Mouse (Mus musculus): ENCODE results near the gene Tiam1.

Gene Tiam1

GRCm38 (mm10) chr16:89948040-89948439 lies 195.5 kb downstream of the Tiam1 start:
- DNase-seq = no peak

GRCm38 (mm10) chr16:89946816-89947215 lies 196.8 kb downstream of the Tiam1 start:
- no peak for DNase-seq

- DNase-seq = no peak
These were observed 198.8 kb downstream of the Tiam1 start for GRCm38 (mm10) chr16:89944604-89945283.

GRCm38 (mm10) chr16:89944050-89944449 lies 199.5 kb downstream of the Tiam1 start:
- DNase-seq = no peak

GRCm38 (mm10) chr16:89943267-89943971 lies 200.2 kb downstream of the Tiam1 start:
- peak in 1 of 2 experiments; percentile 48 for DNase-seq

- DNase-seq = no peak
These were observed 202.9 kb downstream of the Tiam1 start for GRCm38 (mm10) chr16:89940696-89941095.

- DNase-seq = no peak
These were observed 205.3 kb downstream of the Tiam1 start for GRCm38 (mm10) chr16:89938277-89938676.

GRCm38 (mm10) chr16:89936571-89936970 lies 207.0 kb downstream of the Tiam1 start:
- no peak for DNase-seq

GRCm38 (mm10) chr16:89935398-89935797 lies 208.2 kb downstream of the Tiam1 start:
- peak in 1 of 2 experiments; percentile 23 for DNase-seq

- DNase-seq = no peak
These were observed 209.0 kb downstream of the Tiam1 start for GRCm38 (mm10) chr16:89934616-89935015.

GRCm38 (mm10) chr16:89933976-89934375 lies 209.6 kb downstream of the Tiam1 start:
- DNase-seq = no peak

GRCm38 (mm10) chr16:89928611-89929010 lies 215.0 kb downstream of the Tiam1 start:
- no peak for DNase-seq

GRCm38 (mm10) chr16:89924249-89924890 lies 219.2 kb downstream of the Tiam1 start:
- DNase-seq = peak in 1 of 2 experiments; percentile 25

- DNase-seq = no peak
These were observed 220.3 kb downstream of the Tiam1 start for GRCm38 (mm10) chr16:89923311-89923710.

- no peak for DNase-seq
These were observed 221.1 kb downstream of the Tiam1 start for GRCm38 (mm10) chr16:89922458-89922857.

GRCm38 (mm10) chr16:89921370-89921769 lies 222.2 kb downstream of the Tiam1 start:
- DNase-seq = no peak

GRCm38 (mm10) chr16:89920417-89920816 lies 223.2 kb downstream of the Tiam1 start:
- no peak for DNase-seq

- DNase-seq = no peak
These were observed 226.2 kb downstream of the Tiam1 start for GRCm38 (mm10) chr16:89917404-89917803.

- DNase-seq = no peak
These were observed 228.6 kb downstream of the Tiam1 start for GRCm38 (mm10) chr16:89914946-89915345.

GRCm38 (mm10) chr16:89912686-89913375 lies 230.7 kb downstream of the Tiam1 start:
- DNase-seq = peak in 1 of 2 experiments; percentile 17

GRCm38 (mm10) chr16:89909393-89910068 lies 234.0 kb downstream of the Tiam1 start:
- DNase-seq = no peak

- no peak for DNase-seq
These were observed 235.9 kb downstream of the Tiam1 start for GRCm38 (mm10) chr16:89907651-89908050.

GRCm38 (mm10) chr16:89906909-89907308 lies 236.7 kb downstream of the Tiam1 start:
- no peak for DNase-seq

All from kidney, postnatal 25 days (tissue).